Comparison of ENCODE assay signal across 8 mouse cellular contexts in the genomic region with DNA sequence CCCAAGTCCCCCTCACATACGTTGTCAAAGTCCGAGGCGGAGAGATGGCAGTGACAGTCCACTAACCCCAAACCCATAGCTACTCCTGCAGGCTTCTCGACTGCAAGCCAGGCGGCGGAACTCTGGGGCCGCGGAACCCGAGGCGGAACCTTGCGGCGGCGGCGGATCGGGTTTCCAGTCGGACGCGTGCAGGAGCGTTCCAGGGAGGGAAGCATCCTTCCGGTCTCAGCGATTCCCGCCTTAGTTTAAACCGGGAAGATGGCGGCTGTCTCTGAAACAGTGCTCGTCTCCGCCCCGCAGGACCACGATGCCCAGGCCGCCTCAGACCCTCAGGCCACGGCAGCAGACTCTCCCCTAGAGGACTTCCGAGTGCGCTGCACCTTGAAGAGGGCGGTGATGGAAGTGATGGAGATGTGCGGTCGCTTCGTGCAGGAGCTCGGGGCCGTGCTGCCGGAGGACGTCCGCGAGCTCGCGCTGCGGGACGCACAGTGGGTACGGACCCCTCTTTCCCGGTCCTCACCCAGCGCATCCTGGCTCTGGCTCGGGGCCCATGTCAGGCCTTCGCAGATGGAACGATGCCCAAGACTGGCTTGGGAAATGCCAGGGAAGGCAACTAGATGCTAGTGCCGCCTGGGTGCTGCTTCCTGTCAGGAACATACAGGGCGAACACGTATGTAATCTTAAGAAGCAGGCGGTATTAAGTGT. TPM values are rescaled to one million over a fixed set of nuclear protein-coding genes. Genes with fewer than 3 reads are reported as not detected.
DNase-seq lines count a peak whose midpoint lies in the region; ATAC-seq lines count a peak whose summit lies in the region.

A gene (minus strand): TSS at position 152 of the 705 bp plus-strand sequence.
A gene (plus strand): TSS at position 232 of the 705 bp plus-strand sequence.

- H3K4me3 ChIP-seq in heart, embryonic 14.5 days (ENCODE audit: control insufficient read depth in 1 of 2, insufficient read depth in 1 of 2, low read depth in 1 of 2, low read length in 2 of 2), result peak within 1 kb of the TSS; percentile 66 to 72
- H3K4me3 ChIP-seq in liver, embryonic 12.5 days, result peak within 1 kb of the TSS; percentile 90

- H3K4me1 ChIP-seq in heart, embryonic 14.5 days (ENCODE audit: control insufficient read depth in 2 of 2, insufficient read depth in 2 of 2, low read length in 2 of 2), result peaks cover 2 to 5% of the 10 kb centered on the region in 2 experiments; a peak in 3 of 4 replicates
- H3K4me1 ChIP-seq in liver, embryonic 12.5 days, result peaks cover 39% of the 10 kb centered on the region

- peak; percentile 89 to 92 for DNase-seq in CD8-positive naive resting alpha-beta T cell, adult 2 months (ENCODE audit: low read depth in 2 of 2, low spot score in 2 of 2)
- DNase-seq in c-Kit-negative CD71-positive TER-119-positive erythroid progenitor cells, embryonic 14.5 days (ENCODE audit: low read depth, low spot score), result peak; percentile 83
- DNase-seq in fibroblast of lung, adult 2 months (ENCODE audit: low read depth), result peak; percentile 52
- DNase-seq in kidney, postnatal 10 days, result peak; percentile 93
- DNase-seq in naive thymus-derived CD4-positive, alpha-beta T cell, adult 2 months (ENCODE audit: low read depth), result peak; percentile 93
- peak; percentile 90 for DNase-seq in splenic B cell, adult 2 months (ENCODE audit: low read depth, low spot score)

- H3K27me3 ChIP-seq in heart, embryonic 14.5 days (ENCODE audit: control insufficient read depth, insufficient read depth, low read length), result no peaks in the 10 kb centered on the region
- no peaks in the 10 kb centered on the region for H3K27me3 ChIP-seq in liver, embryonic 12.5 days (replicated peaks)
- no peaks in the 10 kb centered on the region for H3K27me3 ChIP-seq in splenic B cell, adult 2 months (ENCODE audit: control insufficient read depth, insufficient read depth, low read length, poor library complexity, severe bottlenecking)

- H3K9me3 ChIP-seq in heart, embryonic 14.5 days (ENCODE audit: control insufficient read depth, low read length), result no peaks in the 10 kb centered on the region
- no peaks in the 10 kb centered on the region for H3K9me3 ChIP-seq in liver, embryonic 12.5 days (replicated peaks)

- peak within 1 kb of the TSS; percentile 90 for H3K9ac ChIP-seq in heart, embryonic 14.5 days (ENCODE audit: low read length)
- H3K9ac ChIP-seq in liver, embryonic 12.5 days, result peak within 1 kb of the TSS; percentile 91

- peak within 1 kb of the TSS; percentile 53 to 60 for H3K27ac ChIP-seq in heart, embryonic 14.5 days (replicated peaks in 1 of 2; ENCODE audit: control insufficient read depth in 1 of 2, insufficient read depth in 1 of 2, low read depth in 2 of 2, low read length in 2 of 2)
- H3K27ac ChIP-seq in liver, embryonic 12.5 days, result peak within 1 kb of the TSS; percentile 73

- WGBS in heart, embryonic 14.5 days, result under 1% methylated on average over 56 of the region's 56 CpGs
- under 1% methylated on average over 56 of the region's 56 CpGs for WGBS in liver, embryonic 12.5 days (ENCODE audit: insufficient replicate concordance)

- peak within 1 kb of the TSS; percentile 88 for H3K4me2 ChIP-seq in heart, embryonic 14.5 days (ENCODE audit: low read length)
- H3K4me2 ChIP-seq in liver, embryonic 12.5 days, result peak within 1 kb of the TSS; percentile 88

- peak; percentile 79 for ATAC-seq in heart, embryonic 14.5 days (ENCODE audit: insufficient number of reproducible peaks, insufficient read depth, low FRiP score, low read depth)
- ATAC-seq in liver, embryonic 12.5 days, result peak; percentile 89

- H3K36me3 ChIP-seq in heart, embryonic 14.5 days (ENCODE audit: control insufficient read depth, insufficient read depth, low read length), result peaks cover 31% of the 10 kb centered on the region
- H3K36me3 ChIP-seq in liver, embryonic 12.5 days, result peaks cover 40% of the 10 kb centered on the region
- H3K36me3 ChIP-seq in splenic B cell, adult 2 months (ENCODE audit: control insufficient read depth, insufficient read depth, low read length, poor library complexity, severe bottlenecking), result no peaks in the 10 kb centered on the region

RNA-seq across cellular contexts. Expression of the first gene that starts in this region (rescaled TPM):
- 24.4 and 25.9 TPM in 2 replicates for polyA plus RNA-seq in heart, embryonic 14.5 days (2014; fragmentation: Nextera tagmentation; extraction: Ambion mirVana)
- 8.9 and 9.8 TPM in 2 replicates for polyA plus RNA-seq in liver, embryonic 12.5 days (2016; fragmentation: Nextera tagmentation; extraction: Ambion mirVana)

RNA-seq across cellular contexts. Expression of the second gene that starts in this region (rescaled TPM):
- 12.9 and 14.4 TPM in 2 replicates for polyA plus RNA-seq in heart, embryonic 14.5 days (2014; fragmentation: Nextera tagmentation; extraction: Ambion mirVana)
- polyA plus RNA-seq in liver, embryonic 12.5 days (2016; fragmentation: Nextera tagmentation; extraction: Ambion mirVana), result 22.0 and 24.2 TPM in 2 replicates

Comparison
In these comparisons a context has a peak if more than half of its experiments do, and no peak if none do; other contexts are left out.
1. Peak in every context shown above with its lines: DNase-seq, ATAC-seq, H3K4me3 ChIP-seq and H3K27ac ChIP-seq.